Mouse (Mus musculus) gastrocnemius, postnatal 4 days (tissue): Measurements from ENCODE around the gene Gm37240. TPM values are rescaled to one million over a fixed set of nuclear protein-coding genes. Genes with fewer than 3 reads are reported as not detected.

Experiments
- DNase-seq, 2 experiments: peaks; one replicate each; pipeline ENCODE4 v3.0.0; 2021 to 2022; ENCODE audit warnings: low spot score in 2 of 2, mixed read lengths in 2 of 2
- total RNA-seq, 2 experiments: library from RNA; stranded (reverse); gene quantifications; 2 replicates each; pipeline ENCODE4 v1.2.3; 2021

The Gm37240 gene
- total RNA-seq, 2 experiments from 2014 or later = 26.2 to 28.4 TPM

DNA sequence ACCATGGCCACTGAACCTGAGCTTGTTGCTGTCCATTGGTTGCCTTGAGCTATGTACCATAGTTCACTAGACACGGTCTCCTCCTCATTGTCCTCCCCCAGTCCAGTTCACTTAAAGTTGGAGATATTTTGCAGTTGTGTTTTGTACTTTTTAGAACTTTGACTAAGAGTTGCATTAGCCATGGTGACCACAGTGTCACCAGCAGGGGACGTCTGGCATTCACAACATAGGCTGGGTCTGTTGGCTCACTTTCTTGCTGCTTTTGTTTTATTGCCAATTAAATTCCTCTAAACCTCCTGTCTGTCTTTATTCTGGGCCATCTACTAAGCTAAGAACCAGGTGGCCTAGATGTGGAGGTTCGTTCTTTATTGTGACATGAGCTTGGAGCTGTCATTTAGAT lies 1150.2 kb downstream of the Gm37240 start:
- no peak for DNase-seq

DNA sequence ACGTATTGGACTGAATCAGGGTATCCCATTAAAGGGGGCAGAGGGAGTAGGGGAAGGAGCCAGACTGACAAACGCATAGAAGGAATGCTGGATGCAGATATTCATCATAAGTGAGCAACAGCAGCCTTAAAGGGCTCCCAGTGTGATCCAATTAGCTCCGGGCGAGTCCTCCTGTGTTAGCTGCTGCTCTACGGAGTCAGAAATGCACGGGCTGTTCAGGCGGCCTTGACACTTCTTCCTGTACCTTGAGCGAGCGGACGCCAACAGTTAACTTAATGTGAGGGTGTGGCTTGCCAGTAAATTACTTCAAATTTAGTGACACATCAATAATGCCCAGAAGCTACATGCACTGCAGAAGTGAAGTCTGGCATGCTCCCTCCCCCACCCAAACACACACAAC lies 1151.6 kb downstream of the Gm37240 start:
- DNase-seq = no peak

DNA sequence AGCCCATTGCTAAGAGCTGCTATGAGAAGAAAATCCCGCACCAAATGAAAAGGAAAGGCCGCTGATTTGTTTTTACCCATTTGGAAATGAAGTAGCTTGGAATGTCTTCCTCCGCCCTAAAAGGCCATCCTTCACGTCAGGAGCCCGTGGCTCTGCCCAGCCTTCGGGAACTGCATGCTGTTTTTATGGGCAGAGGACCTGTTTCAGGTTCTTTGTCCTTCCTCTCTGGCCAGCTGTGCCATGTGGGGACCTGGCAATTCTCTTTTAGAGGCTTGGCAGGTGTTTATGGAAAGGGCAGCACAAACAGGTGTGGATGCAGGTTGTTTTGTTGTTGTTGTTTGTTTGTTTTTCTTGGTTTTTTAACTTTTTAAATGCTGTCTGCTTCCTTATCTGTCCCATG lies 1154.8 kb downstream of the Gm37240 start:
- no peak for DNase-seq

DNA sequence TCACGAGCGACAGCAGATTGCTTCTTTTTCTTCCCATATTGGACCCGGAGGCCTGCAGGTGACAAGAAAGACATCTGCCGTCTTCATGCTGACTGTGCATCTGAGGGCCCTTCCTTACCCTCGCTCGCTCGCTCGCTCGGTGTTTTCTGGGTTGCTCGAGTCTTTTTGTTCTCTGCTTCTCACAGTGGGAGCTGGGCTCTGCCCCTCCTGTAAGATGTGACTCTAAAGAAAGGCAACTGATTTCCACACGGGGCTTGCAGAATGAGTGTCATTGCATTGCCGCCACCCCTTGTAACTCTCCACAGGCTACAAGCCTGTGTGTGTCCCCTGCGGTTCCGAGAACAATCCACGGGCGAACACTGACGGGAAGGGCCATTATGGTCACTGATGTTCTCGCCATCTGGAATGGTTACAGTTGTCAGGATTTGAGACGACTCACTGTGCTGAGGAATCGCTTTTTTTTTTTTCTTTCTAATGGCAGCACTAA lies 1155.3 kb downstream of the Gm37240 start:
- no peak for DNase-seq

DNA sequence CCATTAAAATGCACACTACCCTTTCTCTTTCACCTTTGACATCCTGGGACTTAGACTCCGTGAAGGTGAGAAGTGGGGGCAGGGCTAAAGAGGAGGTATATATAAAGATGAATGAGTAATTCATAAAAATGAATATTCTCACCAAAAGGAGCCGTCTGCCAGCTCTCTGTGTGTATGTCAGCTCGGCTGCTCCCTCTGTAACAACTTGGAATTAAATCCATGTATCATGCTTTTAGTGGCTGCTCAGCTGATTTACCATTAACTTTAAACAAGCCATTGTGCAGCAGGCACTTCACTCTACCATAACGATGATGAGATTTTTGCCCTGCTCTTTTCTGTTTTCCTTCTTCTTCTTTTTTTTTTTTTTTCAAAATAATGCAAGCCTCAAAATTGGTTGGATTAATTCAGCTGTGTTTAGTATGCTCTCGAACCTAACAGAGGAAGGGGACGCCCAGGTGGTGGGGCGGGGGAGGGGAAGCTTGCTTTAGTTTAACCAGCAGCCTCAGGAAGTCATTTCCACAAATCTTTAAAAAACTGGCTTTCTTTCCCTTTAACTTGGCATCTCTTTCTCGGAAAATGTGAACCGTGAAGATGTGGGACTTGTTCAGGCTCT lies 1155.8 kb downstream of the Gm37240 start:
- DNase-seq = no peak

DNA sequence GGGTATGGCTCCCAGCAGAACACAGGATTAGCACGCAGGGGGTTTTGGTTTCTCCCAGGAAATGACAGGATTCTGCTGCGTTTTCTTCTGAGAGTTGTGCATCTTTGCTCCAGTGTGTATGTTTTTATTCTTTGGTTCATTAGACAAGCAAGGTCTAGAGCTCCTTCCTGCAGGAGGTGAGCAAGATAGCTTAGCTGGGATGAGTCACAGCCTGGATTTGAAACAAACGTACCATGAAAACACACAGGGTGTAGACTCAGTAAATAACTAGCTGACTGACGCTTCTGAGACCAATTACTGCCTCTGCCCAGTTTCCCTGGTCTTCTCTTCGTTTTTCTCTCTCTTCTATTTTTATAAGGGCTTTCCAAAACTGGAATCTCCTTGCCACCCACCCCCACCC lies 1156.3 kb downstream of the Gm37240 start:
- DNase-seq = no peak

DNA sequence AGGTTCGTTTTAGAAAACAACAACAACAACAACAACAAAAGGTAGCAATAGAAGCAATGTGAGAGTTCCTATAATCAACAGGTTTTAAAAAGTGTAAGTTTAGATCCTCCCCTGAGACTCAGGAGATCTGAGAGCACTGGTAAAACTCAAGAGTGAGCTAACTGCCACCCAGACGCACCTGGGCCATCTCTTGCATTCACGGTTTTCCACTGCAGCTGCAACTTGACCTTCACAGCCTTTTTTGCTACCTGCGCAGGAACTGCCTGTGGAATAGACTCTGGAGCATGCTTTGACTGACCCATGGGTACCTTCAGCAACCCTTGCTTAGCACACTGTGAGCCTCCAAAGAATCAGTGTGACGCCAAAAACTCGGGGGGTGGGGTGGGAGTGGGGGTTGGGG lies 1157.5 kb downstream of the Gm37240 start:
- no peak for DNase-seq

DNA sequence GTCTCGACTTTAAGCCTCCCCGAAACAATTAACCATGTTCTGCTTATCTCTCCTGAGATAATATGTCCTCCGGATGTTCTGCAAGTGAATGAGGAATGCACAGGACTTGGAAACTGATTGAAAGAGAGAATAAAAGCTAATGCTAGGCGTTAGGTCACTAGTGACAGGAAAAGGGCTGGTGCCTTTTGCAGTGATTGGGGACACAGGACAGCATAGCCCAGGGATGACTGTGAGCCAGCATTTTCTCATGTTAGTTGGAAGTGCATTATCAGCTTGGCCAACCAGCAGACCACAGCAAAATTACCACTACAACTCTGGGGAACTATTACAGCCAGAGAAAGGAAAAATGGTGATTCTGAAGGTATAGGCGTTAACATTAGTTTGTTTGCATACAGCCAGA lies 1163.3 kb downstream of the Gm37240 start:
- no peak for DNase-seq

DNA sequence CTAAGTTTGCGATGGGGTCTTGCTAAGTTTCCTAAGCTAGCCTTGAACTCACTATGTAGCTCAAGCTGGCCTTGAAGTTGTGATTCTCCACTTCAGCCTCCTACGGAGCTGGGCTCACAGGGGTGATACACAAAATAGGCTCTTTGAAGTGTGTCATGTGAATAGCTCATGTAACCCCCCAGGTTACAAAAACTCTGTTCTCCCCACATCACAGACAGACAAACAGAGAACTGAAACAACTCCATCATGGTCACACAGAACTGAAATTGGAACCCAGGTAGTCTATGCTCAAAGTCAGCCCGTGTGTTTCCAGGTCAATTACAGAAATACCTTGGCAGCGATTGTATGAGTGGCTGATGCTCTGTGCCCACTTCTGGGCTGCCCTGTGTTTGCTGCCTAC lies 1164.6 kb downstream of the Gm37240 start:
- no peak for DNase-seq

DNA sequence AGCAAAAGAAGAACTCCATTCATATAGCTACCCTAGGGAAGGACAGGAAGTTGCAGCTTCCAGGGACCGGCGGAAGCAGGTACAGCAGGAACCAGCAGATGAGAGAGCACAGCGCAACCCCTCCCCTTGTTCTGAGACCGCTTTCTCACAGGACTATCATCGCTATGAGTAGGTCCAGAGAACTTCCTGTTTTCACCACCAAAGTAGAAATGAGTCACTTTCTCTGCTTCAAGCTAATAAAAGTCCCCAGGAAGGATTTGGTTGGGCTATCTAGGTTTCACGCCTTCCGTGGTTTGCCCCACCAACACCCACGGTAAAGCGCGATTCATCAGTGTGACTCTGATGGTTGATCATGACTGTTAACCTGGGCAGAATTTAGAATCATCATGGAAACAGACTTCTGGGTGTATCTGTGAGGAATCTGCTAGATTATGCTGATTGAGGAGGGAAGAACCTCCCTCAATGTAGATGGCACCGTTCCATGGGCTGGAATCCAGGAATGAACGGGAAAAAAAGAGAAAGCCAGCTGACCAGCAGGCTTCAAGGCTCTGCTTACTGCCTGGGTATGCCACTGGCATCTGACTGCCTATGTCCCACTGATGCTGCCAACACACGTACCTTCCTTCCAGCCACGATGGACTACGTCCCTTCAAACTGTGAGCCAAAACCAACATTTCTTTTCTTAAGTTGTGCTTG lies 1172.1 kb downstream of the Gm37240 start:
- no peak for DNase-seq

DNA sequence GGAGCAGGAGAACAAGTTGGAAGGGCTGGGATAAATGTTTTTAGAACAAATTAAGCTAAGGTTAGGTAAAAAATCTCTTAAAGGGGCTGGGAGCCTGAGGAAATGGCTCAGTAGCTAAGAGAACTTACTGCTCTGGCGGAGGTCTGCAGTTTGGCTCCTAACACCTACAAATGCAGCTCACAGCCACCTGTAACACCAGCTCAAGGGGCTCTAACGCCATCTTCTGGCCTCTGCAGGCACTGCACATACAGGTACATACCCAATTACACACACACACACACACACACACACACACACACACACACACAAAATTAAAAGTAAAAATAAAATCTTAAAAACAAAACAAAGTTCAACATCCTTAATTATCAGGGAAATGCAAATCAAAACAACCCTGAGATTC lies 1174.4 kb downstream of the Gm37240 start:
- no peak for DNase-seq

DNA sequence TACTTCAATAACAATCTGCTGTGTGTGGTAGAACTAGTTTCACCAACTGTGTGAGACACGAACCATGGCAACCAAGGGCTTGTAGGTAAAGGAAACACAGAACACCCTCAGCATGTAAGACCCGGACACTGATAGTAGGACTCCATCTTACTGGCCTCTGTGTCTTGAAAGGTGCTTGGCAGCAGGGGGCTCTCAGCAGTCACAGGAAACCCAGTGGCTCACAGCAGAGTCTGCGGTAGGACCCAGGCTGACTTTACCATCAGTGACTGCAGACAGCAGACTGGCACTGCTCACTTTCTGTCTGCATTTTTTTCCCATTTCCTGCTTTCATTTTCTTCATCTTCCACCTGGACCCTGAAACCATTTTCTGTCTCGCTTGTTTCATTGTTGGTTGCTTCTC lies 1176.6 kb downstream of the Gm37240 start:
- DNase-seq = no peak

DNA sequence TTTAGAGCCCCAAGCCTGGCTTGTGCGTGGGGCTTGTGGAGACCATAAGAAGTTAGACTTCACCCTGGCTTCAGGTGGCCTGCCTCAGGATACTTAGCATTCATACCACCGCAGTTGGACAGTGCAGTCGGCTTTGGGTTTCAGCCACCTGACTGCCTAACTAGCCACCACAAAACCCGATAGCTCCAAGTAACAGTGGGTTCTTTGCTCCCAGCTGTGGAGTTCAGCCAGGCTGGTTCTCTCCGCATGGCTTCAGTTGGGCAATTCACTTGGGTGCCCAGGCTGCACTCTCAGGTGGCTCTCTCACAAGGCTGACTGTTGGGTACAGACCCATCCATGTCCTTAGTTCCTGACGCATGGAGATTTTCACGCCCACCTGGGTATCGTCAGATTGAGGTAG lies 1177.4 kb downstream of the Gm37240 start:
- DNase-seq = no peak

DNA sequence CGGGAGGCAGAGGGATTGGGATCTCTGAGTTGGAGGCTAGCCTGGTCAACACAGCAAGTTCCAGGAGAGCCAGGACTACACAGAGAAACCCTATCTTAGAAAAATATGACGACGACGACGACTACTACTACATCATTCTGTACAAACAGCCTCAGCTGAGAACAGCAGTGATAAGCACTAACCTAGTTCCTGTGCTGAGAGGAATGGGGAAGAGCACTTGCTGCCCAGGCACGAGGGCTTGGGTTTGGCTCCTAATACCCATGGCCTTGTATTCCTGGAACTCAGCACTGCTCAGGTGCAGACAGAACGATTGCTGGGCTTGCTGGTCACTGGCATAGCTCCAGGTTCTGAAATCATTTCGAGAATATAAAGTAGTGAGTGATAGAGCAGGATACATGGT lies 1178.2 kb downstream of the Gm37240 start:
- no peak for DNase-seq

DNA sequence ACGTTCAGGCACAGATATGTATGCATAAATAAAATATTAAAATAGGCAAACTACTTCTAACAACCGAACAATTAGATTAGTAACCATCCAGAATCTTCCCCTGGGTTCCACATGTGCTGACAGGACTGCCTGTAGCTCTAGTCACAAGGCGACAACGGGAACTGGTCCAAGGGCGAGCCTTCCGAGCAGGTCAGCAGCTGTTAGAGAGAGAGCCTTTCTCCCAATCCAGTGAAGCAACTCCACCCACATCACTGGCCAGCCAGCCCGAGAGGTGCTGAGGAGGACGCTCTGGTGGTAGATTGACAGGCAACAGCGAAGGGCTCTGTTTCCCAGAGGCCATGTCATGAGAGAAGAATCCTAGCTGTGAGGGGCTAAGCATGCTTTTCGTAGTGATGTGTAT lies 1178.8 kb downstream of the Gm37240 start:
- DNase-seq = no peak

DNA sequence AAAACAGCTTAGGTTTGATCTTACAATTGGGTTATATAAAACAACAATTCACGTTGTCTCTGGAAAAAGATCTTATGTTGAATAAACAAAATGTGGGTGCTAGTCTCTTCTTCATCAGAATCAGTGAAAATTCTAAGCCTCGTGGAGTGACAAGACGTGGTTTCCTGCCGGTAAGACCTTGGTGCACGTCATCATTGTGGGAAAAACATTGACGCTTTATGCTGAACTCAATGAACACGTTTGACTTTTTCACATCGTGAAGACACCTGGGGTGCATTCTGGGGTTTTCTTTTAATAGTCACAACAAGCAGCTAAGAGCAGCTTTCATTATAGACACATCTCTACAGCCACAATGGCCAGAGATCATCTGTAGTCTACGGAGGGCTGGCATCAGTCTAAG lies 1182.1 kb downstream of the Gm37240 start:
- no peak for DNase-seq

DNA sequence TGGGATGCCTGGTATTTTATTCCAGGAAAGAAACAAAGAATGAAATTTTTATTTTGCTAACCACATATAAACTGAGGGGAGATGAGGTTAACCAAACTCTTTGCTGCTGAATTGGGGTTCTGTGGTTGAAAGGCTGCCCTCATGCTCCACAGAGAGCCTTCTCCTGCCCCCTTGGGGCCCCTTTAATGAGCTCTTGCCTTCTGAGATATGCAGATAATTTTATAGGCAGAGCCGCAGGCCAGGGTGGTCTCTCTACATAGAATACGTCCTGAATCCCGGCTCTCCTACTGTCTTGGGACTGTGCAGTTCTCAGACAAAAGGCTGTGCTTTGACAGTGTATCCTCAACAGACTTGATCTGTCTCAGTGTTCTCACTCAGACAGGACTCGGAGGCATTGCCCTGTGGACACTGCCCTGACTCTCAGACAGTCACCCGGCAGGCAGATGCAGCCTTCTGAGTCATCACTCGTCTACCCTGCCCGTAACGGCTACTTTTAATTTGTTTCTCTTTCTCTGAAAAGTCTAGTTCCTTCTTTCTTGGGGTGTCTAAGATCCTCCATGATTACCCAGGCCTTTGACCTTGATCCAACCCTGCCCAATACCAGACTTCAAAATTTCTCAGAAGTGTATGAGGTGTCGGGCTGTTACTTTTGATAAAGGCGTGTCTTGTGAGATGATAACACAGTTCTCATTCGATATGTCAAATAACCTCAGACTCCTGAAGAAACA lies 1184.1 kb downstream of the Gm37240 start:
- no peak for DNase-seq

DNA sequence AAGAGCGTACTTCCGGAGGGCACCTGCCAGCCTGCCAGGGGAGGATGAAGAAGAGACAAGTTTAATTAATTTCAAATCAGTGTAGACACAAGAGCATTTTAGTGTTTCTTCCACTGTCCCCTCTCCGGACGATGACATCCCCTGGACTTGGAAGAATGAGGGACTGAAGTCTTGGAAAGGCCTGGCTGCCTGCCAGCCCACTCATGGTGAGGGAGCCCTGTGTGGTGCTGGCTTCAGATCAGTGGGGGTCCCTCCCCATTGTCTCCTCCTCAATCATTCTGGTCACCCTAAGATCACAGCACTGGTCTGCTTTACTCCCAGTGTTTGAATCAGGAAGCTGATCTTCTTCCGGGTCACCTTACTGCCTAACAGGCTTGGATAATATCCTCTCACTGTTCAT lies 1185.4 kb downstream of the Gm37240 start:
- DNase-seq = no peak

DNA sequence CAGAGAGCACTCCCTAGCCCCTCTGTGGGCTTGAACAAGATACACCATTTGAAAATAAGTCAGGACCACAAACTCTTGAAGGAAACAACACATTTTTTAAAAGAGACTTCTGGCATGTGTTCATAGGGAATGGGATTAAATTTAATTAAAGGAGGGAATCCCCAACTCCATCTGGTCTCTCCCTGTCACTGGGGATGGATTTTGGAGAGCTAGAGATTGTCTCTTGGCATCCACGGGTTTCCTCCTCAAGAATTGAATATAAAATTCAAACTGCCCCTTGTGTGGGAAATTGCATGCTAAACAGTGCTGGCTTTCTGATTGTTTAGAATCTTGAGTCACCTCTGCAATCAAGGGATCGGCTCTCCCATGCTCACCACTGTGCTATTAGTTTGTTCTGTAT lies 1185.8 kb downstream of the Gm37240 start:
- no peak for DNase-seq

DNA sequence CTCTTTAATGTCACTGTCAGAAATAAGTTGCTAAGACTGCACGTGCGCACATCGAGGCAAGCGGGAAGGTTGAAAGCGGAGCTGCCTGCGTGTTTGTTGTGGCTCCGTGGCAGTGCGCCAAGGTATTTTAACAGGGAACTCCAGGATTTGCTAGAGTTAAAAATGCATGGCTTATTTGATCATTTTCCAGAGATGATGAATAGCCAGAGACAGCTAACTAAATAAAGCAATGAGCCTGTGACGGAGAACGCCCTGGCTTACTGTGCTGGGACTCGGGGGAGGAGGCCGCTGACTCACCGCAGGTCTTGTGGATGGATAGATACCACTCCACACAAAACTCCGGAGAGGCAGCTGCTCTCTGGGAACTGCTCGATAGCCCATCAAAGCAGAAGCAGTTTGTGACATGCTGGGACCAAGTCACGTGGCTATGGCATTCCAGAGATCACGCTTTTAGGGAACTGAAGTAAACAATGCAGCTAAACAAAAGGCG lies 1190.8 kb downstream of the Gm37240 start:
- DNase-seq = no peak

DNA sequence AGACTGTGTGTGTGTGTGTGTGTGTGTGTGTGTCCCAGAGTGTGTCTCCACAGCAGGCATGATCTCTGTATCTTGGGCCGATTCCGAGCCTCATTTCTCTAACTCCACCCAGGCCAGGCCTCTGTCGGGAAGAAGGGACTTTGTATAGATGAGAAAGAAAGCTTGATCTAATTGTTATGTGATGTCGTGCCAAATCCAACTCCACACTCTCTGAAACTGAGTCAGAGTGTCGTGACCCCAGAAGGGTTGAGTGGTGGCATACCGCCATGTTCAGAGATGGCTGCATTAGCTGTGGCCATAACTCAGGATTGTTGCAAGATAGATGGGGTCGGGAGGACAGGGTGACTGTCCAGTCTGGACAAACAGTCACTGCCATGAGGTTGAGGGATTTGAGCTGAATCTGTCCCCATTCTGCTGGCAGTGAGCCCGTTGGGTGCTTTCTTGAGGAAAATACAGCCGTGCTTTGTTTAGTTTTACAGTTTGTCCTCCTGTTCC lies 1191.4 kb downstream of the Gm37240 start:
- DNase-seq = no peak

DNA sequence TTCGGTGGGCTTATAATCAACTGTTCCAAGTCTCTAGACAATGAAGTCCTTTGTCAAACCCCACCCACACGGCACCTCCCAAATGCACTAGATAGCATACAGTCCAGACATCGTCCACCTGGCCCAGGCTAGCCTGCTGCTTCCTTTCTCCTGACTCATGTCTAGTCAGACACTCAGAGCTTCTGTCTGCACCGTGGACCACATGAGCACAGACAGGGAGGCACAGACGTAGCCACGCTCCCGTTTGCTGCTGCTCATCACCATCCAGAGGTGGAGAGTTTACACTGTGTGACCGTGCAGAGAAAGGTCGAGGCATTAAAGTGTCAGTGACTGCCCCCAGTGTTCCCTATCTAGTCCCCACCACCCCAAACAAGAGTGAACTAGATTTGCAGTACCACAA lies 1191.9 kb downstream of the Gm37240 start:
- no peak for DNase-seq
